Mouse (Mus musculus): ENCODE measurements around the gene Rpgrip1l. TPM values are rescaled to one million over a fixed set of nuclear protein-coding genes. Genes with fewer than 3 reads are reported as not detected.

Rpgrip1l gene
- polyA plus RNA-seq (2012; ENCODE audit: insufficient read depth, low replicate concordance), result 0.27 TPM in 1 of 2 replicates, not detected in the other

DNA sequence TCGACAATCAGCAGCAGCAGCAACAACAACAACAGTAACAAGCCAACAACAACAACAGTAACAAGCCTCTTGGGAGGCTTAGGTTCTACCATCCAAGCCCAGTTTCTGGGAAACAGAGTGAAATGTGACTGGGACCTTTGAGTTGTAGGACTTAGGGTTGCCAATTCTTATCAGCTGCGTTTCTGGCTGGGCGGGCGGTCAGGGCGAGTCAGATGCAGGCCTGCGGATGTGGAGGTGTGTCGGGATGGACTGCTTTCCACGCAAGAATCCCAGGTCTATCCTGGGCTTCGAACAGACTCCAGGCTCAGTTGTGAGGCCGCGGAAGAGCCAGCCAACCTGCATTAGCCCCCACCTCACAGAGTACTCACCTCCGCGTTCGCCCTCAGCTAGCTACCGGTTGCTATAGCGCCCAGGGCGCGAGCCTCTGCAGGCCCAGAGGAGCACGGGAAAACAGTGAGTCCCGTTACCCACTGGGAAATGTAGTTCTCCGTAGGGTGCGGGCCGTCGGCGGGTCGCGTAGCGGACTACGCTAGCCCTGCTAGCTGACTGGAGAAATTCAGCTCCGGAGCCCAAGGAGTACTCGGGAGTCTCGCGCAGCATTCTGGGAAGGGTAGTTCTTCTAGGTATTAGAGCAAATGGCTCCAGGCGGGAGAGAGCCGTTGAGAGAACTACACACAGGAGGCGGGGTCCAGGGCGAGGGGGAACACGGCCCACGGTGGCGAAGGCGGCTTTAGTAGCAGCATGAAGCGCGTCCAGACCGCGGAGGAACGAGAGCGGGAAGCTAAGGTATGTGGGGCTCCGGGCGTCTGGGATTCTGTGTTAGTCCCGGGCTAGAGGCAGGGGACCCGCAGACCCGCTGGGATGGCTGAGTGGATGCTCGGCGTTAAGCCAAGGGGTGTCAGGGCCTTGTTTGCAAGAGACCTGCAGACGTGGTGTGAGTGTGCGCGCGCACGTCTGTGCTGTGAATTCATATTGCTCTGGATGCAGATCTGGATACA, at the start of gene Rpgrip1l, which contains the start of gene Fto:
Rpgrip1l (minus strand) TSS at position 428 of the 998 bp plus-strand sequence.
Fto (plus strand) TSS at position 691 of the 998 bp plus-strand sequence.
- Histone ChIP-seq H3K4me1 (peaks cover 62% of the 10 kb centered on the region), H3K4me3 (replicated peaks) (peak within 1 kb of the TSS; percentile 96), H3K27me3 (replicated peaks) (no peaks in the 10 kb centered on the region), H3K36me3 (replicated peaks; ENCODE audit: low read length) (peaks cover 19% of the 10 kb centered on the region), H3K9me3 (no peaks in the 10 kb centered on the region)
- TF ChIP-seq GATA1 (IDR thresholded peaks at IDR 0.05; ENCODE audit: borderline replicate concordance, low read length) (no peak), FLI1 (IDR thresholded peaks at IDR 0.05; ENCODE audit: low read length) (no peak)

DNA sequence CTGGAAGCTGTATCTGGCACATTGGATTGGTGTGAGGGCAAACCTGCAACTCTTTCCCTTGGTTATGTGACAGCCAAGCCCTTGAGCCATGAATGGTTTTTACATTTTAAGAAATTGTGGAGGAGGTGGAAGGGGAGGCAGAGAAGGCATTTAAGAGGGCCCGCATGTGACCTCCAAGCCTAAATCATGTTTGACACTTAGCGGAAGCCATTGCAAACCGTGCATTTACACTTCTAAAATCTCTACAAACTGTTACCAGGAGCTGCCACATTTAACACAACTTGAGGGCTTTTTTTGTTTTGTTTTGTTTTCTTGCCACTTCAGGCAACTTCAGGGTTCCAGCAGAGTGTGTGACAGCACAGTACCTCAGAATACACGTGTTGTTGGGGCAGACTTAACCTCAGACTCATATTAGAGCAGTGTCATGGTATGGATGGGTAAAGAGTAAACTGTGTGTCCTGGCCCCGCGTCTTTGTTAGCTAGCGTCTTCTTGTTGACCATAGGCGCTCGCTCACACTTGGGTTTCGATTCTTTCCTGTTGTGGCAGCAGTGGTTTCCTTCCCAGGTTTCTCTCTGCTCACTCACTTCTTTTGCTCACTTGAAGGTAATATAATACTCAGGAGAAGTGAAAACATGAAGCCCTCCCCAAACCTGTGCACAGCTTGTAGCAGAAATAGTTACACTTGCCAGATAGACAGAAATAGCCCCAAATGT, 47.7 kb upstream of the Rpgrip1l start:
- Histone ChIP-seq H3K4me3 (replicated peaks) (peak overlapping the region; percentile 62), H3K27me3 (replicated peaks) (no peaks in the 10 kb centered on the region), H3K36me3 (replicated peaks; ENCODE audit: low read length) (peaks cover 19% of the 10 kb centered on the region), H3K9me3 (no peaks in the 10 kb centered on the region), H3K4me1 (peaks cover 61% of the 10 kb centered on the region)
- TF ChIP-seq GATA1 (IDR thresholded peaks at IDR 0.05; ENCODE audit: borderline replicate concordance, low read length) (no peak), FLI1 (IDR thresholded peaks at IDR 0.05; ENCODE audit: low read length) (no peak)

DNA sequence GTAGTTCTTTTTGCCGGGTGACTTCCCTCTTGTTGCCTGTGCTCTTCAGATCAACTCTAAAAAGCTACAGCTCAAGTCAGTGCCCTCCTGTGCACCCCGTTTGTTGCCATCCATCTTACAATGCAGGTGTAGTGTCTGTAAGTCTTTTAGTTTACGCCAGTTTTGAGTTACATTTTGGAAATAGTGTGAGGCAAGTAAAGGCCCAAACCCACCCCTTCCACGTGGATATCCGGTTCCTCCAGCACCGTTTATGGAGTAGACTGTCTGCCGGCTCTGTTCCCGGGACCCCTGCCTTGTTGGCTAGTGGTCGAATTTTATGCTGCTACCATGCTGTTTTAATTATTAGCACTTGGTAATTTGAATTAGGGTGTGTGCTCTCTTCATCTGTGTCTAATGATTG, 46.4 kb upstream of the Rpgrip1l start:
- H3K9me3 ChIP-seq, result no peaks in the 10 kb centered on the region
- H3K4me1 ChIP-seq, result peaks cover 69% of the 10 kb centered on the region
- no peak overlapping the region for H3K4me3 ChIP-seq (replicated peaks)
- no peaks in the 10 kb centered on the region for H3K27me3 ChIP-seq (replicated peaks)
- peaks cover 27% of the 10 kb centered on the region for H3K36me3 ChIP-seq (replicated peaks; ENCODE audit: low read length)
- TF ChIP-seq GATA1 (IDR thresholded peaks at IDR 0.05; ENCODE audit: borderline replicate concordance, low read length) (no peak), FLI1 (IDR thresholded peaks at IDR 0.05; ENCODE audit: low read length) (no peak)

DNA sequence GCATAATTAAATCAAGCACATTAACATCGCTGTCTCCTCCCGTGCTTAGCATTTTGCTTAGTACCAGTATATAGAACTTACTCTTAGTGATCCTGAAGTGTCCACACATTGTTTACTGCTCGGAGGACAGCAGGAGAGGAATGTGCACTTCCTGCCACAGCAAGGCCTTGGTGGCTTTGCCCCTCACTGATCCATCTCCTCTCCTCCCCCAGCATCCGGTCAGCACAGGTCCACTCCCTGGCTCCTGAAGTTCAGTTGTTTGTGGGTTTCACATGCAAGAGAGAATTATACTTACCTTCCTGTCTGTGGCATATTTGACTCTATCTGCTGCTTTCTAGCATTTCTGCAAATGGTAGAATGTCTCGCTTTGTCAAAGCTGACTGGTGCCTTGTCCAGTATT, 45.0 kb upstream of the Rpgrip1l start:
- Histone ChIP-seq H3K27me3 (replicated peaks) (no peaks in the 10 kb centered on the region), H3K36me3 (replicated peaks; ENCODE audit: low read length) (peaks cover 25% of the 10 kb centered on the region), H3K4me1 (peaks cover 70% of the 10 kb centered on the region), H3K9me3 (no peaks in the 10 kb centered on the region), H3K4me3 (replicated peaks) (no peak overlapping the region)
- no peak for TF ChIP-seq GATA1 (IDR thresholded peaks at IDR 0.05; ENCODE audit: borderline replicate concordance, low read length)
- TF ChIP-seq FLI1 (IDR thresholded peaks at IDR 0.05; ENCODE audit: low read length), result no peak

DNA sequence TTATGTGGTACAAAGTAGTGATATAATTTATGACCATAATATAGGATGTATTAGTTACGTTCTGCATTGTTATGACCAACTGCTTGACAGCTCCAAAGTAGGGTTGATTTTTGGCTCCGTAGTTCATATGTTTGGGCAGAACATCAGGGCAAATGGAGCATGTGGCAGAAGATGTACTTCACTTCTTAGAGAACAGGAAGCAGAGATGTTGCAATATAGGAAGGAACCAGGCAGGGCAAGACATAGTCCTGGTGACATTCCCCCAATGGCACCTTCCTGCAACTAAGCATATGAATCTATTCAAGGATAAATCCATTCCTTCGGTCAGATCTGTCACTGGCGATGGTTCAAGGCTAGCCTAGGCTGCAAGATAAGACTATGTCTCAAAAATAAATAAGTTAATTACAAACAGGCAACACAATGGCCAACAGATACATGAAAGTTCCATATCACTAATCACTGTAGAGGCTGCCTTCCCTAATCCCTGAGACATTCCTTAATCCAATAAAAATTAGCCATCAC, 44.5 kb upstream of the Rpgrip1l start:
- peaks cover 25% of the 10 kb centered on the region for H3K36me3 ChIP-seq (replicated peaks; ENCODE audit: low read length)
- H3K4me1 ChIP-seq, result peaks cover 74% of the 10 kb centered on the region
- no peaks in the 10 kb centered on the region for H3K27me3 ChIP-seq (replicated peaks)
- no peaks in the 10 kb centered on the region for H3K9me3 ChIP-seq
- no peak overlapping the region for H3K4me3 ChIP-seq (replicated peaks)
- no peak for TF ChIP-seq FLI1 (IDR thresholded peaks at IDR 0.05; ENCODE audit: low read length)
- no peak for TF ChIP-seq GATA1 (IDR thresholded peaks at IDR 0.05; ENCODE audit: borderline replicate concordance, low read length)

DNA sequence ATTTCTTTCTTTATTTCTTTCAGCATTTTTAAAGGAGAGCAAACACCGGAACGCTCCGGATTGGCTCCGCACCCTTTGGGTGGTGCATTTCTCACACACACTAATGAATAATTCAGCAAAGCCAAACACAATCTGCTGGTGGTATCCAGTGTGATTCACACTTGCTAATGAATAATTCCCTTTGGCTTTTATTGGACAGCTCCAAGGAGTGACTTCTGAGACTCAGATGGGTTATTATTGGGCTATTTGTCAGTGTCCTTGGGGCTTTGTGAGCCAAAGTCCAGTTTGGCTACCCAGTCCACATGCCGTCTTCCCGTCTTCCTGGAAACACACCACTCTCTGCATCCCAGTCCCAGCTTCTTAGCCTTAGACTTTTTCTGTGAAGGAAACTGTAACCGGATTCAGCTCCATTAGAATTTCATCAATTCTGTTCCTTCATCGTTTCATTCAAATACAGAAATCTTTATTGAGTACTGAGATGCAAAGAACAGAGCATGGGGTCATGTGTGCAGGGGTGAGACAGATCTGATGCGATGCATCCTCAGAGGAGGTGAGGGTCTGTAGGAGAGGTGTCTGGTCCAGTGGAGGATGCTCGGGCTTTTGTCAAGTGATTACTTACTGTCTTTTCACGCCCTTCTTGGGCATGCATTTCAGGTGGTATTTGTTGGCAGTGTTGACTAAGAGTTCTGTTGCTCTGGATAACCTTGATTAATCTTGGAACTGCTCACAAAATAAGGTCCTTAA, 43.1 kb upstream of the Rpgrip1l start:
- H3K9me3 ChIP-seq, result no peaks in the 10 kb centered on the region
- no peaks in the 10 kb centered on the region for H3K27me3 ChIP-seq (replicated peaks)
- peaks cover 25% of the 10 kb centered on the region for H3K36me3 ChIP-seq (replicated peaks; ENCODE audit: low read length)
- TF ChIP-seq FLI1 (IDR thresholded peaks at IDR 0.05; ENCODE audit: low read length) (no peak), GATA1 (IDR thresholded peaks at IDR 0.05; ENCODE audit: borderline replicate concordance, low read length) (no peak)
- peaks cover 78% of the 10 kb centered on the region for H3K4me1 ChIP-seq
- H3K4me3 ChIP-seq (replicated peaks), result no peak overlapping the region

DNA sequence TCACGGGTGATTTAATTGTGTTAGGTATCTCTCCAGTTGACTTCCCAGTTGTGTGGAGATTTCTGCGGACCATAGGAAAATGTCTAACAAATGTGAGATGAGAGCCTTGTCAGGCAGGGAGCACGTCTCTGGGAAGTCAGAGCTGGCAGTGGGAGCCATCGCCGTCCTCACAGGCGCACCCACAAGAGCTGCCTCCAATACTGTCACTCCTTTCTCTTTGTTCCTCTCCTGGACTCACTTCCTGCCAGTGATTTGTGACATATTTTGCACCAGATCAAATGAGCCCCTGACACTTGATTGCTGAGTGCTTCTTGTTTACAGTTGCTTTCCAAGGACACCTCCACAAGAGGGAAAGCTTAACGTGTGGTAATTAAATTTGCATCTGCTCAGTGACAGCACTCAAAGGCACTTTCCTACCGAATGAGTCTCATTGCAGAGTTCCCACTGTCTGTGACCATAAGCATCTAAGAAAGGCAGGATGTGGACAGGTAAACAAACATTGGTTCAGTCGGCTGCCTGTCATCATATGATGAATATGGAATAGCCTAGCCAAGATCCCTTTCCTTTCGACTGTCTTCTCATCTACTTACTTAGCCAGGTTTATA, 42.3 kb upstream of the Rpgrip1l start:
- Histone ChIP-seq H3K4me3 (replicated peaks) (no peak overlapping the region), H3K4me1 (peaks cover 78% of the 10 kb centered on the region), H3K9me3 (no peaks in the 10 kb centered on the region), H3K27me3 (replicated peaks) (no peaks in the 10 kb centered on the region), H3K36me3 (replicated peaks; ENCODE audit: low read length) (peaks cover 30% of the 10 kb centered on the region)
- no peak for TF ChIP-seq GATA1 (IDR thresholded peaks at IDR 0.05; ENCODE audit: borderline replicate concordance, low read length)
- no peak for TF ChIP-seq FLI1 (IDR thresholded peaks at IDR 0.05; ENCODE audit: low read length)

DNA sequence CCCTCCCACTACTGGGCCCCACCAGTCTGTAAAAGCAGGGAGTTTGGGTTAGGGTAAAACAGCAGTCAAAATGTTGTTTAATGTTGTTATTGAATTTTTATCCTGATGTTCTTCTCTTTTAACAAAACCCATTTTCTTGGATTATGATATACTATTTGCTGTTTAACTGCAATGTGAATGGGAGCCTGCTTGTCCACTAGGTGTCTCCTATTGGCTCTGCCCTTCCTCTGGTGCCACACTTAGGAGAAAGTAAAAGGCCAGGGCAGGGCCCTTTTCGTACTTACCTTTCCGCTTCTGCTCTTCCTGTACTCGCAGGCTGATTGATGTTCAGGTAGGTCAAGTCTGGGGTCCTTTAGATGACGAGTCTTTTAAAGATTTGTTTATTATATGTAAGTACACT, 40.8 kb upstream of the Rpgrip1l start:
- H3K27me3 ChIP-seq (replicated peaks), result no peaks in the 10 kb centered on the region
- H3K4me1 ChIP-seq, result peaks cover 71% of the 10 kb centered on the region
- TF ChIP-seq FLI1 (IDR thresholded peaks at IDR 0.05; ENCODE audit: low read length), result no peak
- TF ChIP-seq GATA1 (IDR thresholded peaks at IDR 0.05; ENCODE audit: borderline replicate concordance, low read length), result no peak
- H3K4me3 ChIP-seq (replicated peaks), result no peak overlapping the region
- H3K9me3 ChIP-seq, result peaks cover 8% of the 10 kb centered on the region; the same call in 1 of the 2 replicates
- peaks cover 40% of the 10 kb centered on the region for H3K36me3 ChIP-seq (replicated peaks; ENCODE audit: low read length)
